11 mouse cellular contexts compared by ENCODE assay signal in the genomic region with DNA sequence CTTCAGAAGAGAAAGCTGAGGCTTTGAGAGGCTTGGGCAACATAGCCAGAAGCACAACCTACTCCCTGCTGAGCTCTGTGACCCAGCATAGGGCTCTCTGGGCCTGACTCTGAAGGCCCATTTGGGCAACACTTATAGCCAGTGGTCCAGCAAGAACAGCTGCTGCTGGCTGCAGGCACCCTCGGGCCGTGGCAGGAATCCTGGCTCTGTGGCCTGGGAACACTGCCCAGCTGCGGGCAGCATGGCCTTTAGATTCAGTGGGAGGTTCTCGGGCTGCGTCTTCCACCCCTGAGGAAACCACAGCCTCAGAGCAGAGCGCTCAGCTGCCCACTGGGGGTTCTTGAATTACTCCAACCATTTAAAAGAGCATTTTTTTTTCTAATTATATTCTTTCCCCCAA.
DNase-seq lines count a peak whose midpoint lies in the region; ATAC-seq and TF ChIP-seq lines count a peak whose summit lies in the region.
"Had no signal": no experiment of that assay in that cellular context is flagged by ENCODE, and none has a peak within 500 bp of the region (broad histone marks: within the 10 kb centered on the region; RNA-seq: fewer than 3 reads in every experiment).

No protein-coding gene starts in this region.

- ATAC-seq in hindbrain, embryonic 12.5 days (ENCODE audit: low FRiP score): no peak
- ATAC-seq in hindbrain, embryonic 13.5 days (ENCODE audit: low FRiP score): no peak
- peak; percentile 27 for ATAC-seq in Patski
- ATAC-seq in intestine, embryonic 15.5 days: no peak
- ATAC-seq: liver, embryonic 12.5 days had no signal

- H3K36me3 ChIP-seq in hindbrain, embryonic 12.5 days: no peaks in the 10 kb centered on the region
- H3K36me3 ChIP-seq in hindbrain, embryonic 13.5 days: no peaks in the 10 kb centered on the region
- no peaks in the 10 kb centered on the region for H3K36me3 ChIP-seq in C2C12 (ENCODE audit: control insufficient read depth, insufficient read depth)
- no peaks in the 10 kb centered on the region for H3K36me3 ChIP-seq in intestine, embryonic 15.5 days
- H3K36me3 ChIP-seq: heart, embryonic 15.5 days; liver, embryonic 12.5 days had no signal

- peaks cover 45% of the 10 kb centered on the region for H3K4me1 ChIP-seq in hindbrain, embryonic 12.5 days
- H3K4me1 ChIP-seq in hindbrain, embryonic 13.5 days (replicated peaks): peaks cover 45% of the 10 kb centered on the region
- no peaks in the 10 kb centered on the region for H3K4me1 ChIP-seq in intestine, embryonic 15.5 days (replicated peaks)
- H3K4me1 ChIP-seq: liver, embryonic 12.5 days had no signal

- DNase-seq in Patski (ENCODE audit: low read depth, low spot score) (peak; percentile 50), liver (no peak)
- peak; percentile 69 for DNase-seq in gastrocnemius, postnatal 10 days
- DNase-seq: cerebellum, adult 8-10 months; thymus, postnatal 25 days had no signal

- H3K79me2 ChIP-seq in C2C12 (ENCODE audit: control insufficient read depth, insufficient read depth): no peaks in the 10 kb centered on the region

- no peak for TF ChIP-seq CTCF in C2C12 (IDR thresholded peaks at IDR 0.05; ENCODE audit: control insufficient read depth, insufficient read depth, insufficient read length)
- no peak for TF ChIP-seq CTCF in Patski (IDR thresholded peaks at IDR 0.05)

- no peak overlapping the region for H3K9ac ChIP-seq in hindbrain, embryonic 12.5 days
- H3K9ac ChIP-seq in hindbrain, embryonic 13.5 days: no peak overlapping the region
- H3K9ac ChIP-seq in intestine, embryonic 15.5 days: no peak overlapping the region
- H3K9ac ChIP-seq: heart, embryonic 15.5 days; liver, embryonic 12.5 days had no signal

- POLR2A ChIA-PET in Patski (lab: Charles Lee): no interaction called here

- WGBS in hindbrain, embryonic 12.5 days: 51% methylated on average over 6 of the region's 6 CpGs
- 67% methylated on average over 6 of the region's 6 CpGs for WGBS in hindbrain, embryonic 13.5 days
- 80% methylated on average over 6 of the region's 6 CpGs for WGBS in intestine, embryonic 15.5 days

- no peaks in the 10 kb centered on the region for H3K79me3 ChIP-seq in C2C12 (ENCODE audit: low read depth)

- H3K4me3 ChIP-seq in hindbrain, embryonic 12.5 days: no peak overlapping the region
- no peak overlapping the region for H3K4me3 ChIP-seq in hindbrain, embryonic 13.5 days
- H3K4me3 ChIP-seq in C2C12 (ENCODE audit: insufficient read depth, poor library complexity, severe bottlenecking): no peak overlapping the region
- H3K4me3 ChIP-seq in intestine, embryonic 15.5 days (replicated peaks): no peak overlapping the region
- H3K4me3 ChIP-seq: heart, embryonic 15.5 days; liver, embryonic 12.5 days had no signal

- in situ Hi-C loops in Patski (cut with MboI; ENCODE audit: low pct_unique_long_range_greater_than_20kb): no loop called here

- no peak overlapping the region for H3K4me2 ChIP-seq in hindbrain, embryonic 12.5 days (replicated peaks)
- no peak overlapping the region for H3K4me2 ChIP-seq in hindbrain, embryonic 13.5 days
- no peak overlapping the region for H3K4me2 ChIP-seq in intestine, embryonic 15.5 days (replicated peaks)
- H3K4me2 ChIP-seq: heart, embryonic 15.5 days; liver, embryonic 12.5 days had no signal

- H3K9me3 ChIP-seq in hindbrain, embryonic 12.5 days (replicated peaks): no peaks in the 10 kb centered on the region
- H3K9me3 ChIP-seq in hindbrain, embryonic 13.5 days: no peaks in the 10 kb centered on the region
- H3K9me3 ChIP-seq in intestine, embryonic 15.5 days: no peaks in the 10 kb centered on the region
- H3K9me3 ChIP-seq: heart, embryonic 15.5 days; liver, embryonic 12.5 days had no signal

- H3K27me3 ChIP-seq in hindbrain, embryonic 12.5 days: peaks cover 4% of the 10 kb centered on the region; the same call in 1 of the 2 replicates
- 0 out of 2 replicates have a peak, but pooled peaks cover 2% of the 10 kb centered on the region for H3K27me3 ChIP-seq in hindbrain, embryonic 13.5 days
- H3K27me3 ChIP-seq in C2C12 (ENCODE audit: control insufficient read depth, insufficient read depth, insufficient read length) (peaks cover 55% of the 10 kb centered on the region), Patski (no peaks in the 10 kb centered on the region)
- no peaks in the 10 kb centered on the region for H3K27me3 ChIP-seq in intestine, embryonic 15.5 days (replicated peaks)

- CTCF ChIA-PET in Patski (lab: Charles Lee): interaction anchor here (0.7 to 1.4 kb wide), 2 partner anchors 14 to 101 kb away, joined by 3 read pairs; no protein-coding TSS in a partner anchor

- no peak overlapping the region for H3ac ChIP-seq in C2C12 (ENCODE audit: control insufficient read depth, insufficient read length, low read depth)

- H3K27ac ChIP-seq in hindbrain, embryonic 12.5 days: peak overlapping the region; percentile 60; the same call in 1 of the 2 replicates
- H3K27ac ChIP-seq in hindbrain, embryonic 13.5 days: no peak overlapping the region
- H3K27ac ChIP-seq in intestine, embryonic 15.5 days: no peak overlapping the region
- H3K27ac ChIP-seq: heart, embryonic 15.5 days; liver, embryonic 12.5 days had no signal

TF ChIP-seq in C2C12, 6 proteins besides CTCF, POLR2A, EP300 and RAD21:
- peak; percentile 78 for TF ChIP-seq MYOD1 (IDR thresholded peaks at IDR 0.05; ENCODE audit: control insufficient read depth, insufficient read length, low read depth)
- no peak for TF ChIP-seq MYOG (IDR thresholded peaks at IDR 0.05; ENCODE audit: control insufficient read depth, extremely low read depth, insufficient read length)
